Mouse (Mus musculus) small intestine, adult 2 months (tissue): ENCODE results near the gene Runx3.

Experiments used
- CTCF ChIP-seq: fragments of 200-500 bp; IDR thresholded peaks from 2 replicates; pipeline ENCODE4 v1.5.1; 2012; ENCODE audit warnings: low read depth, mild to moderate bottlenecking, control low read depth, inconsistent platforms, low read length, moderate library complexity, mixed read lengths; ENCODE audit not compliant: insufficient replicate concordance, insufficient read length; ENCODE audit errors: extremely low read depth
- POLR2A ChIP-seq: fragments of 200-500 bp; IDR thresholded peaks from 2 replicates; pipeline ENCODE4 v1.6.1; 2012; ENCODE audit warnings: low read depth, mild to moderate bottlenecking, control low read depth, inconsistent platforms, low read length, moderate library complexity

DNA sequence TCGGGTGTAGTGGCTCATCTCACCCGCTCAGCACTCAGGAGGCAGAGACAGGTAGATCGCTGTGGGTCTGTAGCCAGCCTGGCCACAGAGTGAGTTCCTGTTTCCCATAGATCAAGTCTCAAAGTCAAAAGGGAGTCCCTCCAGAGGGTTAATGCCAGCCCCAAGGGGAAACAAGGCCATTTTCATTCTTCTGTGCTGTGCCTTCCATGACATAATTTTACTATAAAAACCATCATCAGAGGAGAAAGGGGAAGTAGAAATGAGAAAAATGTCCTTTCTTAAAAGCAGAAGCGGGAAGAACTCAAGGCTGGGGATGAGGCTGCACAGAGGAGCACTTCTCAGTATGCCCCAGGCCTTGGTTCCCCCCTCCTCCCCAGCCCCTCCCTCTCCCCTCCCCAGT lies 61.4 kb downstream of the Runx3 start:
- TF ChIP-seq CTCF: no peak
- no peak for TF ChIP-seq POLR2A
